Mouse (Mus musculus): ENCODE measurements at regions not wholly inside any gene's neighbourhood (a gene's known extent, or its start where the extent isn't known, plus 50 kb on each side); places are given as distances from the start of the nearest gene placed in this dataset.

GRCm38 (mm10) chr1:184254951-184255350, 220.8 kb upstream of the 1700056E22Rik start:
- no peak for TF ChIP-seq CTCF (IDR thresholded peaks at IDR 0.05; ENCODE audit: extremely low read depth, insufficient read depth, low read length)
- no peak for TF ChIP-seq POLR2A (IDR thresholded peaks at IDR 0.05; ENCODE audit: extremely low read depth, insufficient read depth, low read length)
- Histone ChIP-seq H3K27ac (ENCODE audit: insufficient read depth, low read length) (no peak overlapping the region), H3K4me3 (ENCODE audit: insufficient read depth, low read length) (no peak overlapping the region), H3K4me1 (ENCODE audit: control insufficient read depth, insufficient read depth, low read length) (no peaks in the 10 kb centered on the region)

- no peak for TF ChIP-seq POLR2A (IDR thresholded peaks at IDR 0.05; ENCODE audit: extremely low read depth, insufficient read depth, low read length)
- no peak for TF ChIP-seq CTCF (IDR thresholded peaks at IDR 0.05; ENCODE audit: extremely low read depth, insufficient read depth, low read length)
- Histone ChIP-seq H3K4me3 (ENCODE audit: insufficient read depth, low read length) (no peak overlapping the region), H3K27ac (ENCODE audit: insufficient read depth, low read length) (no peak overlapping the region)
Measured at GRCm38 (mm10) chr1:184244730-184245488, 210.8 kb upstream of the 1700056E22Rik start.

GRCm38 (mm10) chr1:184244296-184244695, 210.2 kb upstream of the 1700056E22Rik start:
- no peak overlapping the region for H3K4me3 ChIP-seq (ENCODE audit: insufficient read depth, low read length)
- no peak overlapping the region for H3K27ac ChIP-seq (ENCODE audit: insufficient read depth, low read length)
- no peaks in the 10 kb centered on the region for H3K4me1 ChIP-seq (ENCODE audit: control insufficient read depth, insufficient read depth, low read length)
- TF ChIP-seq POLR2A (IDR thresholded peaks at IDR 0.05; ENCODE audit: extremely low read depth, insufficient read depth, low read length) = no peak
- no peak for TF ChIP-seq CTCF (IDR thresholded peaks at IDR 0.05; ENCODE audit: extremely low read depth, insufficient read depth, low read length)

More at GRCm38 (mm10) chr1:184244730-184245488, 210.8 kb upstream of the 1700056E22Rik start:
- no peaks in the 10 kb centered on the region for H3K4me1 ChIP-seq (ENCODE audit: control insufficient read depth, insufficient read depth, low read length)

GRCm38 (mm10) chr1:184241846-184242245, 207.7 kb upstream of the 1700056E22Rik start:
- Histone ChIP-seq H3K4me3 (ENCODE audit: insufficient read depth, low read length) (no peak overlapping the region), H3K4me1 (ENCODE audit: control insufficient read depth, insufficient read depth, low read length) (no peaks in the 10 kb centered on the region), H3K27ac (ENCODE audit: insufficient read depth, low read length) (no peak overlapping the region)
- TF ChIP-seq POLR2A (IDR thresholded peaks at IDR 0.05; ENCODE audit: extremely low read depth, insufficient read depth, low read length) (no peak), CTCF (IDR thresholded peaks at IDR 0.05; ENCODE audit: extremely low read depth, insufficient read depth, low read length) (no peak)

- Histone ChIP-seq H3K4me1 (ENCODE audit: control insufficient read depth, insufficient read depth, low read length) (no peaks in the 10 kb centered on the region), H3K4me3 (ENCODE audit: insufficient read depth, low read length) (peak overlapping the region; percentile 13), H3K27ac (ENCODE audit: insufficient read depth, low read length) (no peak overlapping the region)
- TF ChIP-seq POLR2A (IDR thresholded peaks at IDR 0.05; ENCODE audit: extremely low read depth, insufficient read depth, low read length) (no peak), CTCF (IDR thresholded peaks at IDR 0.05; ENCODE audit: extremely low read depth, insufficient read depth, low read length) (peak; percentile 75)
Measured at GRCm38 (mm10) chr1:184235131-184235983, 201.3 kb upstream of the 1700056E22Rik start.

- TF ChIP-seq CTCF (IDR thresholded peaks at IDR 0.05; ENCODE audit: extremely low read depth, insufficient read depth, low read length) (no peak), POLR2A (IDR thresholded peaks at IDR 0.05; ENCODE audit: extremely low read depth, insufficient read depth, low read length) (no peak)
- Histone ChIP-seq H3K4me3 (ENCODE audit: insufficient read depth, low read length) (no peak overlapping the region), H3K4me1 (ENCODE audit: control insufficient read depth, insufficient read depth, low read length) (no peaks in the 10 kb centered on the region), H3K27ac (ENCODE audit: insufficient read depth, low read length) (no peak overlapping the region)
Measured at GRCm38 (mm10) chr1:184234320-184234988, 200.4 kb upstream of the 1700056E22Rik start.

- TF ChIP-seq CTCF (IDR thresholded peaks at IDR 0.05; ENCODE audit: extremely low read depth, insufficient read depth, low read length) (no peak), POLR2A (IDR thresholded peaks at IDR 0.05; ENCODE audit: extremely low read depth, insufficient read depth, low read length) (no peak)
- no peak overlapping the region for H3K27ac ChIP-seq (ENCODE audit: insufficient read depth, low read length)
Measured at GRCm38 (mm10) chr1:184233741-184234255, 199.7 kb upstream of the 1700056E22Rik start.

GRCm38 (mm10) chr1:184222326-184222725, 188.2 kb upstream of the 1700056E22Rik start:
- Histone ChIP-seq H3K4me1 (ENCODE audit: control insufficient read depth, insufficient read depth, low read length) (no peaks in the 10 kb centered on the region), H3K4me3 (ENCODE audit: insufficient read depth, low read length) (no peak overlapping the region), H3K27ac (ENCODE audit: insufficient read depth, low read length) (no peak overlapping the region)
- TF ChIP-seq POLR2A (IDR thresholded peaks at IDR 0.05; ENCODE audit: extremely low read depth, insufficient read depth, low read length) (no peak), CTCF (IDR thresholded peaks at IDR 0.05; ENCODE audit: extremely low read depth, insufficient read depth, low read length) (no peak)

More at GRCm38 (mm10) chr1:184233741-184234255, 199.7 kb upstream of the 1700056E22Rik start:
- Histone ChIP-seq H3K4me3 (ENCODE audit: insufficient read depth, low read length) (no peak overlapping the region), H3K4me1 (ENCODE audit: control insufficient read depth, insufficient read depth, low read length) (no peaks in the 10 kb centered on the region)

GRCm38 (mm10) chr1:184221792-184222191, 187.7 kb upstream of the 1700056E22Rik start:
- H3K4me1 ChIP-seq (ENCODE audit: control insufficient read depth, insufficient read depth, low read length) = no peaks in the 10 kb centered on the region
- H3K4me3 ChIP-seq (ENCODE audit: insufficient read depth, low read length) = no peak overlapping the region
- no peak for TF ChIP-seq POLR2A (IDR thresholded peaks at IDR 0.05; ENCODE audit: extremely low read depth, insufficient read depth, low read length)
- no peak overlapping the region for H3K27ac ChIP-seq (ENCODE audit: insufficient read depth, low read length)

Measured in cortical plate, adult 2 months (tissue).